Mouse (Mus musculus): Measurements from ENCODE around the gene Kat6b.

The Kat6b gene

GRCm38 (mm10) chr14:21709545-21709944, 228.3 kb downstream of the Kat6b start:
- no peak for DNase-seq (ENCODE audit: low spot score)

DNA sequence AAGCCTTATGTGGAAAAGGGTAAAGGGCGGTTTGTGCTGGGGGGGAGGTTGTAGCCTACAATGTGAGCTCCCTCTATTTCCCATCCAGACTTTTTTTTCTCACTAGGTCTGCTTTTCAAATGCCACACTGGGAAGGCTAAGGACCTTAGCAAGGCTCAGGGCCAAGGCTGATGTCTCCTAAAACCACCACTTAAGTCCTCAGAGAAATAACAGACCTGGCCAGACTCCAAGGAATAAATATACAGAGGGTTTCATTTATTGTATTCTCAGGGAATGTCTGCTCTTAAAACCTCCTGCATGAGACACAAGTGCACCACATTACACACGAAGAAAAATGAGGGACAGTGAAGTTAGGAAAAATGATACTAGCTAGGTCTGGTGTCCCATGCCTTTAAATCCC, 230.0 kb downstream of the Kat6b start:
- no peak for DNase-seq (ENCODE audit: low spot score)

DNA sequence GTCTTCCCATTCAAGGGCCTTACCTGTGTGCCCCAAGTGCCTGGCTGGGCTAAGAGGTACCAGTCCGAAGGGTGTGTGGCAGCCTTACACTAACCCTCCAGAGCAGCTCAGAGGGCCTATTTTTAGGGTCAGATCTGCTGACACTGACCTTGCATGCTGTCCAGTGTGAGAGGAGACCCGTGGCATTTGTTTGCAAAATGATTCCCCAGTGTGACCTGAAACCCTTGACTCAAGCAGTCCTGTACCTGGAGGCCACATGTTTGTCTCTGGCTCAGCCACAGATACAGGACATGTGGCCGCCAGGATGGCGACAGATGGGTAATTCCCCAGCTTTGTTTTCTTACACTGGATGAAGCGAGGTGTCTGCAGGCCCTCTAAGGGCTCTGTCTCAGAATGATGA, 233.3 kb downstream of the Kat6b start, which contains the start of gene Dupd1:
Gene Dupd1 (minus strand): TSS at position 91 of the 400 bp plus-strand sequence.
- DNase-seq (ENCODE audit: low spot score) = no peak

GRCm38 (mm10) chr14:21719646-21720383, 238.6 kb downstream of the Kat6b start:
- DNase-seq (ENCODE audit: low spot score) = peak; percentile 41

DNA sequence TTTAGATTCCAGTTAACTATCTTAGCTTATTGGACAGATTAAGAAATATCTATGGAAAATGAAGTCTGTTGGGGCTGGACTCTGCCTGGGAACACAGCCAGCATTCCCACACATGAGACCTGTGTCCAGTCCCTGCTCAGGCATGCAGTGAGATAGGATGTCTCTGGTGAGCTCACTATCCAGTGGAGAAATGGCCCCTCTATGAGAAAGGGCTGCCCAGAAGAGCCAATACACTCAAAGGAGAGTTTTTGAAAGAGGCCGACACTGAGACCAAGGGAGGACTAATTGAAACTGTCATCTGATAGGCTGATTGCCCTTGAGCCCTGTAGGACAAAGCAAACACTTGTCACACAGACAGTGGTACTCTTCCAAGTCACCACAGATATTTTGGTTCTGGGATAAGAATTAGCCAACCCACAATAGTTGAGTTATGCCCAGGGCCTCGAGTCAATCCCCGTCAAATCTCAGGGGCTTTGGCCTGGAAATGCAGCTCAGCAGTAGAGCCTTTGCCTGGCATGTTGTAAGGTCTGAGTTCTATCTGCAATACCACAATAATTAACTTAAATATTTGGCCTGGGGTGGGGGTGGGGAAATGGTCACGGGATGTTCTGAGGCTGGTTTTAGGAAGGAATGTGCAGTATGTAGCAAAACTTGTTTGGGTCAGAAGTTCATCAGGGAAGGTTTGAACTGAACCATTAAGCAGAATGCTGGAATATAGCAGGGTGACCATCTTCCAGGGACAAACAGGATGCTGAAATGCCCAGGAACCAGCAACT, 239.4 kb downstream of the Kat6b start:
- peak; percentile 66 for DNase-seq (ENCODE audit: low spot score)

Measured in yolk sac, embryonic 10.5 days (tissue).